ENCODE assay signal across 17 mouse cellular contexts in genomic region chr13:26575890-26576543, GRCm38 (mm10).
DNase-seq lines count a peak whose midpoint lies in the region; ATAC-seq and TF ChIP-seq lines count a peak whose summit lies in the region.
"Had no signal": no experiment of that assay in that cellular context is flagged by ENCODE, and none has a peak within 500 bp of the region (broad histone marks: within the 10 kb centered on the region; RNA-seq: fewer than 3 reads in every experiment).

No protein-coding gene starts in this region.

- TF ChIP-seq CTCF in thymus, adult 2 months (IDR thresholded peaks at IDR 0.05; ENCODE audit: borderline replicate concordance, control insufficient read depth, extremely low read depth, insufficient read depth, low read length, poor library complexity) = no peak

- 48% methylated on average over 2 of the region's 2 CpGs for WGBS in hindbrain, embryonic 15.5 days
- 68% methylated on average over 2 of the region's 2 CpGs for WGBS in hindbrain, embryonic 10.5 days
- WGBS in thymus, adult 2 months = 62% methylated on average over 2 of the region's 2 CpGs

- no peak overlapping the region for H3K4me2 ChIP-seq in hindbrain, embryonic 15.5 days
- H3K4me2 ChIP-seq: heart, embryonic 13.5 days; liver, embryonic 11.5 days; midbrain, embryonic 12.5 days had no signal

- H3K4me3 ChIP-seq in hindbrain, embryonic 15.5 days = no peak overlapping the region
- H3K4me3 ChIP-seq in hindbrain, embryonic 10.5 days = no peak overlapping the region
- no peak overlapping the region for H3K4me3 ChIP-seq in thymus, adult 2 months (ENCODE audit: control insufficient read depth, insufficient read depth, low read length)
- H3K4me3 ChIP-seq: heart, embryonic 13.5 days; midbrain, embryonic 12.5 days had no signal

- no peaks in the 10 kb centered on the region for H3K4me1 ChIP-seq in hindbrain, embryonic 15.5 days (replicated peaks)
- no peaks in the 10 kb centered on the region for H3K4me1 ChIP-seq in hindbrain, embryonic 10.5 days (replicated peaks)
- H3K4me1 ChIP-seq in thymus, adult 2 months (replicated peaks; ENCODE audit: control insufficient read depth, insufficient read depth, low read length) = no peaks in the 10 kb centered on the region
- H3K4me1 ChIP-seq: heart, embryonic 13.5 days had no signal

- DNase-seq in hindbrain, embryonic 10.5 days (ENCODE audit: low spot score) = no peak
- peak; percentile 76 for DNase-seq in brain, adult 2 months (ENCODE audit: low read depth, low spot score)
- peak; percentile 50 for DNase-seq in brain, embryonic 18.5 days (ENCODE audit: low read depth, low spot score)
- DNase-seq in layer of hippocampus, postnatal 10 days (ENCODE audit: low spot score in 2 of 2) = peak; percentile 29 to 42
- DNase-seq in thymus, adult 2 months = no peak
- DNase-seq in urinary bladder, postnatal 14 days (ENCODE audit: low spot score) = no peak
- DNase-seq: embryo, embryonic 11 days; gastrocnemius, postnatal 25 days; kidney, adult 9 months; thymus, postnatal 4 days had no signal

- no peaks in the 10 kb centered on the region for H3K9me3 ChIP-seq in hindbrain, embryonic 15.5 days
- no peaks in the 10 kb centered on the region for H3K9me3 ChIP-seq in hindbrain, embryonic 10.5 days
- H3K9me3 ChIP-seq: heart, embryonic 13.5 days; midbrain, embryonic 12.5 days had no signal

- no peaks in the 10 kb centered on the region for H3K36me3 ChIP-seq in hindbrain, embryonic 15.5 days
- H3K36me3 ChIP-seq in hindbrain, embryonic 10.5 days = no peaks in the 10 kb centered on the region
- H3K36me3 ChIP-seq in thymus, adult 2 months (ENCODE audit: control insufficient read depth, insufficient read depth, low read length) = no peaks in the 10 kb centered on the region
- H3K36me3 ChIP-seq: heart, embryonic 13.5 days; midbrain, embryonic 12.5 days had no signal

- TF ChIP-seq POLR2A in thymus, adult 2 months (IDR thresholded peaks at IDR 0.05; ENCODE audit: control insufficient read depth, extremely low read depth, insufficient read depth, low read length, poor library complexity) = no peak

- no peaks in the 10 kb centered on the region for H3K27me3 ChIP-seq in hindbrain, embryonic 15.5 days
- H3K27me3 ChIP-seq in hindbrain, embryonic 10.5 days (ENCODE audit: insufficient read depth, poor library complexity, severe bottlenecking) = no peaks in the 10 kb centered on the region
- no peaks in the 10 kb centered on the region for H3K27me3 ChIP-seq in thymus, adult 2 months (ENCODE audit: control insufficient read depth, insufficient read depth, low read length)
- H3K27me3 ChIP-seq: CH12.LX; heart, embryonic 13.5 days; midbrain, embryonic 12.5 days; Patski had no signal

- ATAC-seq in hindbrain, embryonic 15.5 days (ENCODE audit: low FRiP score, low read depth) = peak; percentile 88
- ATAC-seq: lung, postnatal 0 days; Patski had no signal

- no peak overlapping the region for H3K9ac ChIP-seq in hindbrain, embryonic 15.5 days
- H3K9ac ChIP-seq: heart, embryonic 13.5 days; midbrain, embryonic 12.5 days had no signal

- 0 out of 2 replicates have a peak overlapping the region, but pooled peaks have one; percentile 19 for H3K27ac ChIP-seq in hindbrain, embryonic 15.5 days (replicated peaks)
- no peak overlapping the region for H3K27ac ChIP-seq in hindbrain, embryonic 10.5 days
- no peak overlapping the region for H3K27ac ChIP-seq in thymus, adult 2 months (ENCODE audit: control insufficient read depth, insufficient read depth, low read length)
- H3K27ac ChIP-seq: heart, embryonic 13.5 days; midbrain, embryonic 12.5 days had no signal

Comparison
In these comparisons a context has a peak if more than half of its experiments do, and no peak if none do; other contexts are left out.
1. DNase-seq: peak in brain, adult 2 months (single experiment), brain, embryonic 18.5 days (single experiment) and layer of hippocampus, postnatal 10 days (2 of 2); none in hindbrain, embryonic 10.5 days (single experiment), thymus, adult 2 months (single experiment) and urinary bladder, postnatal 14 days (single experiment).